Mouse (Mus musculus) embryonic fibroblast, embryonic 13.5 days (primary cell): ENCODE measurements around the gene Hivep2. TPM values are rescaled to one million over a fixed set of nuclear protein-coding genes. Genes with fewer than 3 reads are reported as not detected.

Source experiments
- H3K27ac ChIP-seq: 2 replicates; pipeline ENCODE4 v1.5.1; 2012; ENCODE audit warnings: low read length, control low read depth, inconsistent platforms; ENCODE audit not compliant: insufficient read depth
- H3K4me1 ChIP-seq: 2 replicates; pipeline ENCODE4 v1.6.1; 2011; ENCODE audit warnings: low read length; ENCODE audit not compliant: control insufficient read depth, insufficient read depth
- H3K4me3 ChIP-seq: 2 replicates; pipeline ENCODE4 v1.5.1; 2011; ENCODE audit warnings: mild to moderate bottlenecking, control low read depth, low read length; ENCODE audit not compliant: insufficient read depth
- CTCF ChIP-seq: IDR thresholded peaks from 2 replicates; pipeline ENCODE4 v1.5.1; 2011; ENCODE audit warnings: mild to moderate bottlenecking, control low read depth, low read length, moderate library complexity, borderline replicate concordance; ENCODE audit not compliant: insufficient read depth
- POLR2A ChIP-seq: IDR thresholded peaks from 2 replicates; pipeline ENCODE4 v1.6.1; 2011; ENCODE audit warnings: low read depth, mild to moderate bottlenecking, control low read depth, low read length, moderate library complexity
- polyA plus RNA-seq: library from polyadenylated mRNA; stranded (reverse); fragments of >200 nt; gene quantifications from 2 replicates; pipeline ENCODE4 v1.2.4, GENCODE M21; 2011; ENCODE audit warnings: low read depth; ENCODE audit not compliant: missing spikeins, insufficient read length

The Hivep2 gene
- polyA plus RNA-seq, 1 experiment: 25.6 TPM

- Histone ChIP-seq H3K27ac (peak overlapping the region; percentile 70; the same call in 1 of the 2 replicates), H3K4me3 (no peak overlapping the region), H3K4me1 (peaks cover 10% of the 10 kb centered on the region; the same call in 1 of the 2 replicates)
- TF ChIP-seq CTCF (no peak), POLR2A (no peak)
Observed at GRCm38 (mm10) chr10:14055533-14055981, 89.7 kb downstream of the Hivep2 start.

DNA sequence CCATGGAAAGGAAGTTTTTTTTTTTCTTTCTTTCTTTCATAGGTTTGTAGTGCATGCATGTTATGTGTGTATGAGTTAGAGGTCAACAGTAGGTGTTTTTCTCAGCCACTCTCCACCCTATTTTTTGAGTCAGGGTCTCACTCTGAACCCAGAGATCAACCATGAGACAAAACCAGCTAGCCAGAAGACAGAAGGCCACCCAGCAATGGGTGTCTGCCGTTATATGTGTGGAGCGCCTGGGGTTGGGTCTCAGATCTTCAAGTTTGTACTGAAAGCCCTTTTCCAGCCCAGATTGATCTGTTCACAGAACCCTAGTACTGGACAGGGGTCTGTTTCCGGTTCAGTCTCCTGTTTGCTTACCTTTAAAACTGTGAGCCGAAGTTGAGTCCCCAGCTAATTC is 90.2 kb downstream of the Hivep2 start:
- Histone ChIP-seq H3K4me1 (peaks cover 10% of the 10 kb centered on the region; the same call in 1 of the 2 replicates), H3K27ac (peak overlapping the region; percentile 70), H3K4me3 (no peak overlapping the region)
- TF ChIP-seq POLR2A: no peak
- TF ChIP-seq CTCF: no peak

GRCm38 (mm10) chr10:14056584-14057451 is 90.9 kb downstream of the Hivep2 start:
- peaks cover 10% of the 10 kb centered on the region; the same call in 1 of the 2 replicates for H3K4me1 ChIP-seq
- no peak overlapping the region for H3K4me3 ChIP-seq
- H3K27ac ChIP-seq: peak overlapping the region; percentile 70; the same call in 1 of the 2 replicates
- TF ChIP-seq CTCF (no peak), POLR2A (no peak)

- no peak overlapping the region for H3K27ac ChIP-seq
- no peak for TF ChIP-seq CTCF
- no peak for TF ChIP-seq POLR2A
- peaks cover 10% of the 10 kb centered on the region; the same call in 1 of the 2 replicates for H3K4me1 ChIP-seq
- no peak overlapping the region for H3K4me3 ChIP-seq
Observed at GRCm38 (mm10) chr10:14057841-14058605, 92.1 kb downstream of the Hivep2 start.

- TF ChIP-seq POLR2A (no peak), CTCF (no peak)
- H3K4me3 ChIP-seq: no peak overlapping the region
- H3K27ac ChIP-seq: no peak overlapping the region
- H3K4me1 ChIP-seq: peaks cover 10% of the 10 kb centered on the region; the same call in 1 of the 2 replicates
Observed at GRCm38 (mm10) chr10:14058742-14059141, 92.9 kb downstream of the Hivep2 start.

DNA sequence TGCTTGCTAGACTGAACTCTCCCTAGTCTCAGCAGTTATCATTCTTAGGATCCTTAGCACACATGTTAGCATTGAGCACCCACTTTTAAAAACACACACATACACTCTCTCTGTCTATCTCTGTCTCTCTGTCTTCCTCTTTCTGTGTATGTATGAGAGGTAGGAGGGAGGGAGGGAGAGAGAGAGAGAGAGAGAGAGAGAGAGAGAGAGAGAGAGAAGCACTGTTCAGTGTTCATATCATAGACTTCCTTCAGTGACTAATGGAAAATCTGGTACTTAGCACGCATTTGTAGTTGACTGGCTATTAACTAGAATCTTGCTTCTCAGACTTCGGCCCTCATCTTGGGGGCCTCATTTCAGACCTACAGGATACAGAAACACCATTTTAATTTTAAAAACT is 93.7 kb downstream of the Hivep2 start:
- Histone ChIP-seq H3K4me3 (no peak overlapping the region), H3K4me1 (peaks cover 10% of the 10 kb centered on the region; the same call in 1 of the 2 replicates), H3K27ac (no peak overlapping the region)
- TF ChIP-seq POLR2A: no peak
- no peak for TF ChIP-seq CTCF

DNA sequence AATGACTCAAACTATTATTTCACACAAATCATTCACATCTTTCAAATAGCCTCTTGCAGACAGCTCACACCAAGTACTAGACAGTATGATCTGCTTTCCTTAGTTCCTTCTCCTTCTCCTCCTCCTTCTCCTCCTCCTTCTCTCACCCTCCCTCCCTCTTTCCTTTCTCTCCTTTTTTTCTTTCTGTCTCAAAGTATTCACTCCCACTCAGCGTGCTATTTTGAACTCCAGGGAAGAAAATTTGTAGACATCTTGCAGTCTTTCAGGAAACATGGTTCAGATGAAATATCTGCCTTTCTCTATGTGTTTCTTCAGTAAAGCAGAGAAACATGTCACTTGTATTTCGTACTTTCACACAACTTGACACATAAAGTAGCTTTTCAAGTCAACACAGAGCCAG is 94.4 kb downstream of the Hivep2 start:
- TF ChIP-seq CTCF (no peak), POLR2A (no peak)
- Histone ChIP-seq H3K4me1 (peaks cover 10% of the 10 kb centered on the region; the same call in 1 of the 2 replicates), H3K4me3 (no peak overlapping the region), H3K27ac (no peak overlapping the region)

GRCm38 (mm10) chr10:14063226-14063625 is 97.4 kb downstream of the Hivep2 start:
- H3K4me1 ChIP-seq: no peaks in the 10 kb centered on the region
- no peak overlapping the region for H3K4me3 ChIP-seq
- H3K27ac ChIP-seq: no peak overlapping the region
- no peak for TF ChIP-seq CTCF

- no peak for TF ChIP-seq CTCF
- TF ChIP-seq POLR2A: no peak
- no peak overlapping the region for H3K27ac ChIP-seq
Observed at GRCm38 (mm10) chr10:14064759-14065395, 99.0 kb downstream of the Hivep2 start.

GRCm38 (mm10) chr10:14067802-14068201 is 101.9 kb downstream of the Hivep2 start:
- no peak overlapping the region for H3K27ac ChIP-seq
- H3K4me1 ChIP-seq: no peaks in the 10 kb centered on the region
- H3K4me3 ChIP-seq: no peak overlapping the region
- no peak for TF ChIP-seq POLR2A
- TF ChIP-seq CTCF: no peak

More at GRCm38 (mm10) chr10:14064759-14065395, 99.0 kb downstream of the Hivep2 start:
- H3K4me1 ChIP-seq: no peaks in the 10 kb centered on the region
- no peak overlapping the region for H3K4me3 ChIP-seq
